Mouse (Mus musculus) heart, adult 2 months (tissue): ENCODE data around the gene Als2cl. TPM values are rescaled to one million over a fixed set of nuclear protein-coding genes. Genes with fewer than 3 reads are reported as not detected.

Source experiments
- DNase-seq, 2 experiments: peaks; one replicate each; pipeline ENCODE4 v3.0.0; 2021
- H3K27ac ChIP-seq: fragments of 200-600 bp; 2 replicates; pipeline ENCODE4 v1.8.1; 2022
- H3K27me3 ChIP-seq: fragments of 200-500 bp; 2 replicates; pipeline ENCODE4 v1.6.1; 2012; ENCODE audit warnings: mild to moderate bottlenecking, low read length, inconsistent platforms, mixed read lengths; ENCODE audit not compliant: control insufficient read depth, insufficient read depth
- H3K36me3 ChIP-seq: fragments of 200-500 bp; 2 replicates; pipeline ENCODE4 v1.6.1; 2012; ENCODE audit warnings: low read length, inconsistent platforms; ENCODE audit not compliant: control insufficient read depth, insufficient read depth
- H3K4me1 ChIP-seq: fragments of 200-500 bp; 2 replicates; pipeline ENCODE4 v1.6.1; 2011; ENCODE audit warnings: low read length; ENCODE audit not compliant: control insufficient read depth, insufficient read depth
- H3K4me3 ChIP-seq: fragments of 200-600 bp; 2 replicates; pipeline ENCODE4 v1.8.1; 2022
- H3K79me2 ChIP-seq: fragments of 200-500 bp; replicated peaks from 2 replicates; pipeline ENCODE4 v1.6.1; 2012; ENCODE audit warnings: mild to moderate bottlenecking, inconsistent platforms, low read length, moderate library complexity, mixed read lengths; ENCODE audit not compliant: control insufficient read depth, insufficient read depth
- H3K9ac ChIP-seq: fragments of 200-500 bp; 2 replicates; pipeline ENCODE4 v1.6.1; 2012; ENCODE audit warnings: low read depth, mild to moderate bottlenecking, control low read depth, inconsistent platforms, low read length, mixed read lengths
- CTCF ChIP-seq: fragments of 200-600 bp; IDR thresholded peaks from 2 replicates; pipeline ENCODE4 v1.8.1; 2022; ENCODE audit warnings: antibody characterized with exemption, mild to moderate bottlenecking, moderate library complexity
- EP300 ChIP-seq: fragments of 200-500 bp; IDR thresholded peaks from 2 replicates; pipeline ENCODE4 v1.6.1; 2011; ENCODE audit warnings: low read depth, low read length, control low read depth; ENCODE audit not compliant: insufficient read depth
- POLR2A ChIP-seq: fragments of 200-500 bp; IDR thresholded peaks from 2 replicates; pipeline ENCODE4 v1.6.1; 2011; ENCODE audit warnings: mild to moderate bottlenecking, low read depth, low read length, control low read depth; ENCODE audit not compliant: insufficient read depth
- WGBS: fragments of 180-500 bp; shearing (Covaris S2); methylation state at CpG from one replicate; pipeline ENCODE4 v1.1.7; 2018; 5-methylcytosine and 5-hydroxymethylcytosine counted together
- intact Hi-C: fragments of 180-260 bp; cut with DNase I; formaldehyde crosslinking; loops from one replicate; pipeline ENCODE4 v1.15.1; 2025
- polyA plus RNA-seq: library from polyadenylated mRNA; depleted of rRNA; stranded (reverse); fragments of >200 nt; gene quantifications from 2 replicates; pipeline ENCODE4 v1.2.3, GENCODE M21; 2012
- total RNA-seq, 2 experiments: library from RNA; stranded (reverse); gene quantifications; 2 replicates each; pipeline ENCODE4 v1.2.3; 2021

Gene Als2cl
- total and polyA plus RNA-seq, 3 experiments: 13.7 to 25.7 (median 14.2) TPM

GRCm38 (mm10) chr9:110858523-110858922, 21.1 kb upstream of the Als2cl start:
- H3K27me3 ChIP-seq: peaks cover 3% of the 10 kb centered on the region; the same call in 1 of the 2 replicates
- no peak overlapping the region for H3K27ac ChIP-seq
- no peaks in the 10 kb centered on the region for H3K36me3 ChIP-seq
- no peak overlapping the region for H3K4me3 ChIP-seq
- 69% methylated on average over 5 of the region's 5 CpGs for WGBS
- H3K9ac ChIP-seq: no peak overlapping the region
- no peaks in the 10 kb centered on the region; the same call in 1 of the 2 replicates for H3K4me1 ChIP-seq
- TF ChIP-seq POLR2A (no peak), CTCF (no peak), EP300 (no peak)
- intact Hi-C loops: no loop called here
- H3K79me2 ChIP-seq: no peaks in the 10 kb centered on the region
- DNase-seq: no peak

DNA sequence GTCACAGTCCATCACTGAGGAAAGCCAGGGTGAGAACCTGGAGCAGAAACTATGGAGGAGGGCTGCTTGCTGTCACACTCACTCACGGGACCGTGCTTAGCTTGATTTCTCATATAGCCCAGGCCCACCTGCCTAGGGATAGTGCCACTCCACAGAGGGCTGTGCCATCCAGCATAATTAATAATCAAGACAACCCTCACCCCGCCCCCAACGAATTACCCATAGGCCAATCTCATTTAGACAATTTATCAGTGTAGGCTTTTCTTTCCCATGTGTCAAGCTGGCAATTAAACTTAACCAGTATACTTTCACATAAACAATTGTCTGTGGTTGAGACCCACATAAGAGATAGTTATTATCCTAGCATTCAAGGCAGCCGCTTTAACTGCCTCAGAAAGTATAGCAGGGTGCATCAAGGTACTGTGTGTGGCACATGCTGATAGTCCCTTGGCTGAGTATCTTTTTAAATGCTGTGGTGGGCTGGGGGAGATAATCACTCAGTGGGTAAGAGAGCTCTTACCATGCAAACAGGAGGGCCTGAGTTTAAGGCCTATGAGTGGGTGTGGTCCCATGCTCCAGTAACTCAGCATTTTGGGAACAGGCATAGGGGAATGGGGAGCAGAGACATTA, 20.6 kb upstream of the Als2cl start:
- no peaks in the 10 kb centered on the region; the same call in 1 of the 2 replicates for H3K4me1 ChIP-seq
- no peak for DNase-seq
- H3K4me3 ChIP-seq: no peak overlapping the region
- peaks cover 3% of the 10 kb centered on the region; the same call in 1 of the 2 replicates for H3K27me3 ChIP-seq
- no peak overlapping the region for H3K9ac ChIP-seq
- WGBS: 98% methylated on average over 5 of the region's 5 CpGs
- intact Hi-C loops: no loop called here
- no peak for TF ChIP-seq POLR2A
- TF ChIP-seq EP300: no peak
- no peak for TF ChIP-seq CTCF
- H3K36me3 ChIP-seq: no peaks in the 10 kb centered on the region
- no peaks in the 10 kb centered on the region for H3K79me2 ChIP-seq
- no peak overlapping the region for H3K27ac ChIP-seq

DNA sequence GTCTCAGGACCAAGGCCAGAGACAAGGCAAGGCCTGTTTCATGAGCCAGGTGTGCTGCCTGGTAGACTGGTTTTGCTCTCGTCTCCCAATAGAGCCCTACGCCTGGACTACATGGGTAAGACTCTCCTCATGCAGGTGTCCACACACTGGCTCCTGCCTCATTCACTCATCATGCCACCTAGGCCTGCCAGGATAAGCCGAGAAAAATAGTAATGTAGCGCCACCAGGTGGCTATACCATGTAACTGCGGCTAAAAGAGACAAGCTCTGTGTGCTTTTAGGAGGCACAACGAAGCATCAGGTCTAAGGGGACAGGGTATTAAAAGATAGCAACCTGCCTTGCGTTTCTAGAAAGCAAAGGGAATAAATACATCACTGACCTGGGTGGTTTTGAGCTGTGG, 8.6 kb upstream of the Als2cl start:
- H3K9ac ChIP-seq: no peak overlapping the region
- no peaks in the 10 kb centered on the region for H3K79me2 ChIP-seq
- WGBS: 27% methylated on average over 7 of the region's 7 CpGs
- TF ChIP-seq CTCF (peak; percentile 95), POLR2A (no peak), EP300 (0 out of 2 replicates have a peak, but pooled peaks have one; percentile 31)
- no peak overlapping the region for H3K4me3 ChIP-seq
- intact Hi-C loops: loop anchor here (1.0 to 2.0 kb wide), 2 partner anchors 88 to 155 kb away; no protein-coding TSS in a partner anchor
- H3K36me3 ChIP-seq: no peaks in the 10 kb centered on the region
- H3K4me1 ChIP-seq: no peaks in the 10 kb centered on the region
- no peak overlapping the region for H3K27ac ChIP-seq
- no peaks in the 10 kb centered on the region for H3K27me3 ChIP-seq
- peak; percentile 53 to 58 for DNase-seq

DNA sequence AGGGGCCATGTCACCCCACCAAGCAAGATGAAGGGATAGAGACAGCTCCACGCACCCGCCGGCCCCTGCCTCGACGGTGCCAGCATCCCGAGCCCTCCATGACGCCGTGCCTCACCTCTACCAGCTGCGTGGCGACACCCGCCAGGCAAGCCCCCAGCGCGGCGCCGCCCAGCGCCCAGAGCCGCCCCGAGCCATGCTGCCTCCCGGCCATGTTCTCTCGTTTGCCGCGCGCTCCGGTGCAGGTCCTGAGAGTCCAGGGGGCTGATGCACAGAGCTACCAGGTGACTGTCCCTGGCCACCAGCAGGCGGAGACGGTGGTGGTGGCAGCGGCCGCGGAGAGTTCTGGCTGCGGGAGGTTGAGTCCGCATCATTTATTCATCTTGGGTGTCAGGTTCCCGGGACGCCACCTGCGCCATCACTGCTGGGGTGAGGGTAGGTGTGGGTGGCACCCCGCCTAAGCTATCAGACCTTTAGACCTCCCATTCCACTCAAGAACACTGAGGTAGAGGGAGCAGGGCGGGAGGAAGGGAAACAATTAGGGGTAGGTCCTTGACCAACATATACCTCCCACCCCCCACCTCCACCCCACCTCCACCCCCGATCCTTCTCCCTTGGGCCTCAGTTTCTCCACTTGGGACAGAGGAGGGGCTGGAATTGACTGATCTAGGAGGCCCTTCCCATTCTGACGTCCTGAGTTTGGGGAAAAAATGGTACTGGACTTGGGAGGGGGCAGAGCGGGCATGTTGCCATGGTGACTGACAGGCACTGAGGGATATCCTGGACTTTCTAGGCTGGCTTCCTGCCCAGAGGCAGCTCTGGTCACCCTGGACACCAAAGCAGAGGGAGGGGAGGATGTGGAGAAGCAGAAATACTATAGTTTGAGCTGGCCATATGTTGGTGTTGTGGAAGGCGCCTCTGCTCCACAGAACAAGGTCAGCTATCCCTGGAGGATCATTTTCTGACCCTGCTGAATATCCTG, 5.7 kb upstream of the Als2cl start:
- Histone ChIP-seq H3K9ac (no peak overlapping the region), H3K79me2 (no peaks in the 10 kb centered on the region), H3K4me3 (no peak overlapping the region), H3K27ac (no peak overlapping the region), H3K27me3 (no peaks in the 10 kb centered on the region), H3K36me3 (no peaks in the 10 kb centered on the region), H3K4me1 (peaks cover 12% of the 10 kb centered on the region)
- DNase-seq: no peak
- intact Hi-C loops: loop anchor here (2.0 kb wide), 1 partner anchor 463 kb away; no protein-coding TSS in a partner anchor
- WGBS: 18% methylated on average over 40 of the region's 40 CpGs
- 0 out of 2 replicates have a peak, but pooled peaks have one; percentile 12 for TF ChIP-seq CTCF
- TF ChIP-seq POLR2A: no peak
- no peak for TF ChIP-seq EP300

- DNase-seq: no peak
- H3K4me1 ChIP-seq: peaks cover 12% of the 10 kb centered on the region
- H3K4me3 ChIP-seq: no peak overlapping the region
- TF ChIP-seq CTCF (no peak), POLR2A (no peak), EP300 (no peak)
- H3K9ac ChIP-seq: no peak overlapping the region
- no peaks in the 10 kb centered on the region for H3K27me3 ChIP-seq
- H3K27ac ChIP-seq: no peak overlapping the region
- intact Hi-C loops: no loop called here
- H3K79me2 ChIP-seq: no peaks in the 10 kb centered on the region
- 64% methylated on average over 3 of the region's 3 CpGs for WGBS
- no peaks in the 10 kb centered on the region for H3K36me3 ChIP-seq
Observed at GRCm38 (mm10) chr9:110874660-110875191, 4.9 kb upstream of the Als2cl start.
